Mouse (Mus musculus) hindbrain, embryonic 16.5 days (tissue): ENCODE measurements around the gene Itga10. TPM values are rescaled to one million over a fixed set of nuclear protein-coding genes. Genes with fewer than 3 reads are reported as not detected.

Experiments
- ATAC-seq: fragments of 200-750 bp; cut with Nextera tagmentation; 2 replicates; pipeline ENCODE4 v1.8.0; 2017; ENCODE audit warnings: moderate TSS enrichment, moderate library complexity
- H3K27ac ChIP-seq: fragments of 300-500 bp; sonication (generic); 2 replicates; pipeline ENCODE4 v1.5.1; 2014; ENCODE audit warnings: low read depth, mild to moderate bottlenecking, control low read depth, low read length, moderate library complexity
- H3K27me3 ChIP-seq: fragments of 300-500 bp; sonication (generic); replicated peaks from 2 replicates; pipeline ENCODE4 v1.6.1; 2014; ENCODE audit warnings: low read length; ENCODE audit not compliant: control insufficient read depth, insufficient read depth
- H3K36me3 ChIP-seq: fragments of 300-500 bp; sonication (generic); 2 replicates; pipeline ENCODE4 v1.6.1; 2014; ENCODE audit warnings: mild to moderate bottlenecking, low read length, moderate library complexity, mixed read lengths; ENCODE audit not compliant: control insufficient read depth, insufficient read depth
- H3K4me1 ChIP-seq: fragments of 300-500 bp; sonication (generic); 2 replicates; pipeline ENCODE4 v1.6.1; 2014; ENCODE audit warnings: low read depth, low read length; ENCODE audit not compliant: control insufficient read depth, insufficient read depth
- H3K4me2 ChIP-seq: fragments of 300-500 bp; sonication (generic); 2 replicates; pipeline ENCODE4 v1.6.1; 2014; ENCODE audit warnings: mild to moderate bottlenecking, low read length, control low read depth, moderate library complexity
- H3K4me3 ChIP-seq: fragments of 300-500 bp; sonication (generic); 2 replicates; pipeline ENCODE4 v1.5.1; 2014; ENCODE audit warnings: mild to moderate bottlenecking, low read length, control low read depth, moderate library complexity
- H3K9ac ChIP-seq: fragments of 300-500 bp; sonication (generic); 2 replicates; pipeline ENCODE4 v1.6.1; 2014; ENCODE audit warnings: low read depth, mild to moderate bottlenecking, control low read depth, low read length, moderate library complexity
- H3K9me3 ChIP-seq: fragments of 300-500 bp; sonication (generic); 2 replicates; pipeline ENCODE4 v1.6.1; 2014; ENCODE audit warnings: mild to moderate bottlenecking, low read length, moderate library complexity; ENCODE audit not compliant: control insufficient read depth
- WGBS: fragments of 180-500 bp; shearing (Covaris S2); extraction: QIAGEN DNeasy Blood & Tissue Kit; methylation state at CpG from one replicate; pipeline ENCODE4 v1.1.7; 2014; 5-methylcytosine and 5-hydroxymethylcytosine counted together
- polyA plus RNA-seq: library from polyadenylated mRNA; unstranded; fragments of >200 nt; fragmentation: Nextera tagmentation; extraction: Ambion mirVana; gene quantifications from 2 replicates; pipeline ENCODE4 v1.2.1, GENCODE M21; 2015

Gene Itga10
- polyA plus RNA-seq, 1 experiment from 2014 or later: 0.85 TPM

- Histone ChIP-seq H3K27ac (peak overlapping the region; percentile 90), H3K27me3 (no peaks in the 10 kb centered on the region), H3K36me3 (peaks cover 9% of the 10 kb centered on the region; the same call in 1 of the 2 replicates), H3K9ac (peak overlapping the region; percentile 90), H3K9me3 (no peaks in the 10 kb centered on the region), H3K4me2 (peak overlapping the region; percentile 68), H3K4me3 (peak overlapping the region; percentile 56), H3K4me1 (peaks cover 12% of the 10 kb centered on the region)
- peak; percentile 93 for ATAC-seq
- under 1% methylated on average over 82 of the region's 85 CpGs for WGBS
Observed at GRCm38 (mm10) chr3:96696766-96697732, 51.7 kb downstream of the Itga10 start.

GRCm38 (mm10) chr3:96698993-96699690 is 53.8 kb downstream of the Itga10 start:
- H3K4me1 ChIP-seq: peaks cover 12% of the 10 kb centered on the region
- H3K36me3 ChIP-seq: peaks cover 15% of the 10 kb centered on the region; the same call in 1 of the 2 replicates
- no peak overlapping the region for H3K9ac ChIP-seq
- H3K9me3 ChIP-seq: no peaks in the 10 kb centered on the region
- 55% methylated on average over 16 of the region's 19 CpGs for WGBS
- no peak for ATAC-seq
- no peaks in the 10 kb centered on the region for H3K27me3 ChIP-seq
- H3K4me3 ChIP-seq: no peak overlapping the region
- no peak overlapping the region for H3K27ac ChIP-seq
- no peak overlapping the region for H3K4me2 ChIP-seq

- no peak overlapping the region for H3K4me3 ChIP-seq
- peaks cover 12% of the 10 kb centered on the region for H3K4me1 ChIP-seq
- no peak overlapping the region for H3K4me2 ChIP-seq
- peaks cover 15% of the 10 kb centered on the region; the same call in 1 of the 2 replicates for H3K36me3 ChIP-seq
- no peak overlapping the region for H3K27ac ChIP-seq
- H3K27me3 ChIP-seq: no peaks in the 10 kb centered on the region
- no peaks in the 10 kb centered on the region for H3K9me3 ChIP-seq
- no peak for ATAC-seq
- no peak overlapping the region for H3K9ac ChIP-seq
- 57% methylated on average over 7 of the region's 7 CpGs for WGBS
Observed at GRCm38 (mm10) chr3:96700376-96700775, 55.0 kb downstream of the Itga10 start.

GRCm38 (mm10) chr3:96701003-96701402 is 55.6 kb downstream of the Itga10 start:
- WGBS: 89% methylated on average over 4 of the region's 4 CpGs
- no peak overlapping the region for H3K4me2 ChIP-seq
- H3K4me1 ChIP-seq: peaks cover 10% of the 10 kb centered on the region
- H3K27me3 ChIP-seq: no peaks in the 10 kb centered on the region
- H3K27ac ChIP-seq: no peak overlapping the region
- ATAC-seq: no peak
- H3K9ac ChIP-seq: no peak overlapping the region
- peaks cover 15% of the 10 kb centered on the region; the same call in 1 of the 2 replicates for H3K36me3 ChIP-seq
- H3K9me3 ChIP-seq: no peaks in the 10 kb centered on the region
- no peak overlapping the region for H3K4me3 ChIP-seq

- no peak for ATAC-seq
- Histone ChIP-seq H3K4me3 (no peak overlapping the region), H3K4me1 (no peaks in the 10 kb centered on the region), H3K27ac (no peak overlapping the region), H3K27me3 (no peaks in the 10 kb centered on the region), H3K9me3 (no peaks in the 10 kb centered on the region), H3K36me3 (peaks cover 13% of the 10 kb centered on the region; the same call in 1 of the 2 replicates), H3K4me2 (no peak overlapping the region), H3K9ac (no peak overlapping the region)
- 65% methylated on average over 11 of the region's 11 CpGs for WGBS
Observed at GRCm38 (mm10) chr3:96704778-96705177, 59.4 kb downstream of the Itga10 start.

GRCm38 (mm10) chr3:96706217-96706616 is 60.8 kb downstream of the Itga10 start:
- ATAC-seq: no peak
- Histone ChIP-seq H3K4me1 (no peaks in the 10 kb centered on the region), H3K27ac (no peak overlapping the region), H3K36me3 (peaks cover 12% of the 10 kb centered on the region; the same call in 1 of the 2 replicates), H3K27me3 (no peaks in the 10 kb centered on the region), H3K4me3 (no peak overlapping the region), H3K9ac (no peak overlapping the region), H3K9me3 (no peaks in the 10 kb centered on the region), H3K4me2 (no peak overlapping the region)
- 91% methylated on average over 11 of the region's 11 CpGs for WGBS

GRCm38 (mm10) chr3:96706984-96707383 is 61.6 kb downstream of the Itga10 start:
- Histone ChIP-seq H3K4me1 (no peaks in the 10 kb centered on the region), H3K36me3 (peaks cover 6% of the 10 kb centered on the region; the same call in 1 of the 2 replicates), H3K4me2 (no peak overlapping the region), H3K9ac (no peak overlapping the region), H3K27ac (no peak overlapping the region), H3K9me3 (no peaks in the 10 kb centered on the region), H3K4me3 (no peak overlapping the region), H3K27me3 (no peaks in the 10 kb centered on the region)
- ATAC-seq: no peak
- WGBS: 78% methylated on average over 7 of the region's 7 CpGs

- peak within 1 kb of the TSS; percentile 79 for H3K9ac ChIP-seq
- WGBS: 5% methylated on average over 42 of the region's 42 CpGs
- peaks cover 4% of the 10 kb centered on the region; the same call in 1 of the 2 replicates for H3K36me3 ChIP-seq
- H3K4me3 ChIP-seq: peak within 1 kb of the TSS; percentile 54
- H3K9me3 ChIP-seq: no peaks in the 10 kb centered on the region
- H3K27ac ChIP-seq: no peak within 1 kb of the TSS
- H3K27me3 ChIP-seq: no peaks in the 10 kb centered on the region
- peak within 1 kb of the TSS; percentile 89 for H3K4me2 ChIP-seq
- no peaks in the 10 kb centered on the region for H3K4me1 ChIP-seq
- peak; percentile 88 for ATAC-seq
Observed at GRCm38 (mm10) chr3:96707903-96708683, 62.7 kb downstream of the Itga10 start, which contains the start of gene Nudt17. TSS of gene Nudt17 (minus strand) at chr3:96708562.
